Mouse (Mus musculus): ENCODE measurements around the gene Rpgrip1.

Gene Rpgrip1

DNA sequence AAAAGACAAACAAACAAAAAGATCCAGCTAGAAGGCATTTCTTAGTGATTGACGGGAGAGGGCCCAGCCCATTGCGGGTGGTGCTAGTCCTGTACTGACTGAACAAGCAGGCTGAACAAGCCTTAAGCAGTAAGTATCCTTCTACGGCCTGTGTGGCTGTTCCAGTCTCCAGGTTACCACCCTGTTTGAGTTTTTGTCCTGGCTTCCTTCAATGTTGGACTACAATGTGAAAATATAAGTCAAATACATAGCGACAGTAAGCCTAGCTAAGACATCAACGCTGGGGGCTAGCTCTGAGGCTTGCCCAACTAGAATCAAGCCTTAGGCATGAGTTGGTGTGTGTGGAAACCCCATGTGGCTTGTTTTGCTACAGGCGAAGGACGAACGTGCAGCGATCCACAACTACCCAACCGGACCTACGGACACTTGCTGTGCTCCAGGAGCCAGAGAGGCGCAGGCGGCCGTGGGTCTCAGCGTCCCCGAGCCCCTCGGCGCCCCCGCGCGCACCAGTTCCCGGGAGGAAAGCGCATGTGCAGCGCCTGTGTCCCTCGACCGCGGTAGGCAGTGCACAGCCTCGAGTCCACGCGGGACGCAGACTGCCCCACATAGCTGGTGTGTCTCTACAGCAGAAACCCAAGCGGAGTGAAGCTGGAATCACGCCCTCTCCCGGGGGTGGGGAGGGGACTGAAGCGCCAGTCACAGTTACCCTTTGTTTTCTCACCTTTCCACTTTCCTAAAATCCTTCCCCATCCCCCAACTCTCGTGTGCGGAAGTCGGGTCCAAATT, 8.5 kb downstream of the Rpgrip1 start:
- DNase-seq (ENCODE audit: low spot score in 2 of 2): peak; percentile 21 to 44

DNA sequence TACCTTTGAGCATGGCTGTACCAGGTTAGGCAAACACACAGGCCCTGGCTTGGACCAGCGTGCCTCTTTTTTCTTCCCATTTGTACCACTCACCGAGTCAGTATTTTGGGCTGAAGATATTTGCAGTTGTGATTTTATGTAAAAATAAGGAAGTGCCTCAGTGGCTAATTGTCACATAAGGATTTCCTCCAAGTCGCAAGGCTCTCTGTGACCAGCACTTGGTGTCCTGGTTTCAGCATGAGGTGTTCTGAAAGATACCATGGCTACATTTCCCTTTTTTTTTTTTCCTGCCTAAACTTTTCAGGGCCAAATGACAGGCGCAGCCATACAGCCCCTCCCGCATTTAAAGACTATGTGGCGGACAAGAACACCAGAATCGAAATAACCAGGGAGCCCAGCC, 9.7 kb downstream of the Rpgrip1 start:
- no peak for DNase-seq (ENCODE audit: low spot score in 2 of 2)

DNA sequence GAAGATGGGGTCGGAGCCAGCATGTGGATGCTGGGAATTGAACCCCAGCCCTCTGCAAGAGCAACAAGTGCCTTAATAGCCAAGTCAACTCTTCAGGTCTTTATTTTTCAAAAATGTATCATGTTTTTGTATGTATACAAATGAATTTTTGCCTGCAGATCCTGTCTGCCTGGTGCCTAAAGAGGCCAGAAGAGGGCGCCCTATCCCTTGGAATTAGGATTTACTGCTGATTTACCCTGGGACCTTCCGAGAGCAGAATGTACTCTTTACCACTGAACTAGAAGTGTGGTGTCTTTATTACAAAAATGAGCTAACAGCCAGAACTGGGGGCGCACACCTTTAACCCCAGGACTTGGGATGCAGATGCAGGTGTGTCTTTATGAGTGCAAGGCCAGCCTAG, 13.4 kb downstream of the Rpgrip1 start:
- DNase-seq (ENCODE audit: low spot score in 2 of 2): peak; percentile 42 to 77

DNA sequence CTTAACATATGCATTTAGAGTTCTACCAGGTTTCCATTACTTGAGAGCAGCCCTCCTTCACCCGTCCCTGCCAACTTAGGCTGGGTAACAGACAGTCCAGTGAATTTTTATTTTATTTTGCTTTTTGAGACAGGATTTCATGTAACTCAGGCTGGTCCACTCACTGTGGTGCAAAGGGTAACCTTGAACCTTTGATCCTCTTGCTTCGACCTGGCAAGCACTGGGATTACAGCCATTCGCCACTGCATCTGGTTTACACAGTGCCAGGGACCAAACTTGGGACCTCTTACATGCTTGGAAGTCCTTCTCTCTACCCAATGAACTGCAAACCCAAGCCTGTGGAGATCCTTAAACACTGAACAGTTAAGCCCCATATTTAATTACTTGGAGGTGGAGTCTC, 14.1 kb downstream of the Rpgrip1 start:
- no peak for DNase-seq (ENCODE audit: low spot score in 2 of 2)

DNA sequence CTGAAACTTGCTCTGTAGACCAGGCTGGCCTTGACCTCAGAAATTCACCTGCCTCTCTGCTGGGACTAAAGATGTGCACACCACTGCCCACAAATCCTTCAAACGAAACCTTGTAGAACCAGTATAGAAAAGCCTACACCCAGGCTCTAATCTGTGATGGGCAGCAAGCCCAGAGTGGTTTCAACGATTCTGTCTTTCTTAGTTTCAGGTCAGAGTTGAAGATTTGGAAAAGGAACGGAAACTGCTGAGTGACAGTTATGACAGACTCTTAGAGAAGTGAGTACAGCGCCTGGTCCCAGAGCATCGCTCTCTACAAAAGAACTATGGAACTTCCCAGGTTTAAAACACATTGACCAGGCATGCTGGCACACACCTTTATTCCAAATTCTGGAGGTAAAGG, 23.1 kb downstream of the Rpgrip1 start:
- DNase-seq (ENCODE audit: low spot score in 2 of 2): no peak

DNA sequence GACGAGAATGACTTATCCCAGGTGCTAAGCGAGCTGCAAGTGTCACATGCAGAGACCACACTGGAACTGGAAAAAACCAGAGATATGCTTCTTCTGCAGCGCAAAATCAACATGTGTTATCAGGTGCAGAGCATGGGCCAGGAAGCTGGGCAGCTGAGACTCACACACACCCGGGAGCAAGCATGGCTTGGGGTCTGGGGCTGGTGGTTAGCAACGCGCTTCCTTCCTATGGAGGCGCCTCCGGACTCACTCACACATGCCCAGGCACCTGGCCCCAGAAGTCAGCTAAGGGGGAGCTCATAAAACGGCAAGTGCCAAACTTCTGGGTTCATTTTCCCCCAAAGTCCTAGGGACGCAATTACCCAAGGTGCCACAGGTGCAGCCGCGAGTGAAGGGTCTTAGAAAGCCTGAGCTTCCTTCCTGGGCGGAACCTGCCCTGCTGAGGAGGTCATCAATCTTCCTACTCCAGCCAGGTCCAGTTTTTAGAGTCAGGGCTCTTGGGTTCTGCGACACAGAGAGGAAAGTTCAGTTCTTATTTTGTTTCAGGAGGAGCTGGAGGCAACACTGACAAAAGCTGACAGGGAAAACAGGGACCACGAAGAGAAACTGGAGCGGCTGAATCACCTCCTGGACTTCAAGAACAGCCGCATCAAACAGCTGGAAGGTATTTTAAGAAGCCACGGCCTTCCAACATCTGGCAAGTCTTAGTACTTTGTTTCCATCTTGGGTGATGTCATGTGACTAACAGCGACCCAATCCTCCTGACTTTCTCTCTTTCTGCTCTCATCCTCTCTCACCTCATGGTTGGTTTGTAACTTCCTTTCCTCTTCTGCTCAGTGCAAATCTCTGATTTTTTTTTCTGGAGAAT, 30.3 kb downstream of the Rpgrip1 start:
- peak in 1 of 2 experiments; percentile 22 for DNase-seq (ENCODE audit: low spot score in 2 of 2)

DNA sequence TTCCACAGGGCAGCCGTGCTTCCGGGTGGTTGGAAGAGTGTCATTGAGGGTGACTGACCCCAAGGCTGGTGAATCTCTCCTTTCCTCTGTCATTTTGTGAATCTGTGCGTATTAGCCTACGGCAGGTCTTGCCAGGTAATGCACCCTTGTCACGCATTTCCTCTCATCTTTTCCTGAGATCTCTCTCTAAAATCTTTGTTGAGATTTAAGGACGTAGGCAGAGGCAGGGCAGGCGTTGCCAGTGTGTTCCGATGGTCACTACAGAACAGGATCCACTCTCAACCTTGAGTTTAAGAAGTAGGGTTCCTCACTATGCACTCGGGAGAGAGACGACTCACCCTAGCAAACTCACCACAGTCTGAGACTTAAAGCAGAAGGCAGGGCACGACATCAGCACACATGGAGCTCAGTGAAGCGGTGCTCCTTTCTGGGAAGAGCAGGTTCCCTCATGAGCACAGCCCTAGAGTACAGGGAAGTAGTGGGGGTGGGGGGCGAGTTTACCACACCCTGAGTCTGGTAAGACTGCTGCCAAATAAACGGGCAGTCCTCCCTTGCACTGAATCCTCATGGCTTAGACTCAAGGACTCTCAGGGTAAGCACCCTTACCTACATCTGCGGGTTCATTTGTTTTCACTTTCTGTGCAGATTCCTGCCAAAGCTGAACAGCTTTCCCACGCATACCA, 31.1 kb downstream of the Rpgrip1 start:
- DNase-seq (ENCODE audit: low spot score in 2 of 2): no peak

DNA sequence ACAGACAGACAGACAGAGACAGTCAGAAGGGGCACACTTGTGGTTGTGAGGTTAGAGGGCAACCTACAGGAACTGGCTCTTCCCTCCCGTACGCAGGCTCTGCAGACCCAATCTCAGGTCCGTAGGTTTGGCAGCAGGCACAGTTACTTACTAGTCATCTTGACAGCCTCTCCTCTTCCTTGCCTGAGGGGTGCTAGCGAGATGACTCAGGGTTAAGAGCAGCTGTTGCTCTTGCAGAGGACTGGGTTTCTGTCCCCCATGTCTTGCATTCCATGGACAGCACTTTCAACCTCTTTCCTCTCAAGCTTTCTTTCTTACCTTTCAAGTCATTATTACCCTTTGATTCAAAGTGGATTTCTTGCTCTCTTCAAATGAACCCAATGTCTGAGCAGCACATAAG, 33.7 kb downstream of the Rpgrip1 start:
- DNase-seq (ENCODE audit: low spot score in 2 of 2): no peak

DNA sequence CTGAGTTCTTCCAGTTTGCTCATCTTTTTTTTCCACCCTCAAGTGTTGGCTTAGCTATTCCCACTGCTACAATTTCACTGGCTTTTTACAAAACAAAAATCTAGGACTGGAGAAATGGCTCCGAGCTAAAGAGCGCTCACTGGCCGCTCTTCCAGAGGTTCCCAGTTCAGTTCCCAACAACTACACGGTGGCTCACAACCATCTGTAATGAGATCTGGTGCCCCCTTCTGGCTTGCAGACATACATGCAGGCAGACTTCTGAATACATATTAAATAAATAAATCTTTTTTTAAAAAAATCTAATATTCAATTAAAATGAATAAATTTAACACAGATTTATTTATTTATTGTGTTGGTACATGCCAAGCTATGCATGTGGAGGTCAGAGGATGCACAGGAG, 36.0 kb downstream of the Rpgrip1 start:
- peak in 1 of 2 experiments; percentile 51 for DNase-seq (ENCODE audit: low spot score in 2 of 2)

DNA sequence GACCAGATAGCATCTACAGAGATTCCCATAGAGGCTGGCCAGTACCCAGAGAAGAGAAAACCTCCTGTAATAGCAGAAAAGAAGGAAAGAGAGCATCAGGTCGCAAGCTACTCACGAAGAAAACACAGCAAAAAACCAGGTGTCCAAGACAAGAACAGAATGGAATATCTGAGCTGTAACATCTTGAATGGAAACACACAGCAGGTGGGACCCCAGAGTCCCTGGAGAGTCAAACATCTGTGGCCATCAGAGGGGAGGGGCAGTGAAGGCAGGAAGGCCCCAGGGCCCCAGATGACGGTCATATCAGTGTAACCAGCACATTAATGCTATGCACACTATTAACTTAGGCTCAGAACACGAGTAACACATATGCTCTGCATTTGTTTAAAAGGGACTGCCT, 39.4 kb downstream of the Rpgrip1 start:
- DNase-seq (ENCODE audit: low spot score in 2 of 2): no peak

DNA sequence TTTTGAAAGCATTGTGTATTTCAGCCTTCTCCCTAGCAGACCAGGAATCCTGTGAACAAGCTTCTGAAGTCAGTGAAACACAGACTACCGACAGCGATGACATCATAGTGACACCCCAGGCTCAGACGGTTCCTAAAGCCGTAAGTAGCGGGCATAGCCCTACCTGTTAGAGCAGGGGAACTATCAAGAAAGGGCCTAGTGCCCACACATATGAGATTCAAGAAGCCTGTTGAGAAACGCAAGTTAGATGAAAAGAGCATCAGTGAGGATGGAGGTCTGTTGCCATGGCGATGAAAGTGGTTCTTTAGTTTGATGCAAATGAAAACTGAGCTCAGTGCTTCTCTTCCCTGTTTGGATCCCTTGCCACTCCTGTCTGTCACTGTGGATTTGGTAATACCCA, 41.7 kb downstream of the Rpgrip1 start:
- no peak for DNase-seq (ENCODE audit: low spot score in 2 of 2)

DNA sequence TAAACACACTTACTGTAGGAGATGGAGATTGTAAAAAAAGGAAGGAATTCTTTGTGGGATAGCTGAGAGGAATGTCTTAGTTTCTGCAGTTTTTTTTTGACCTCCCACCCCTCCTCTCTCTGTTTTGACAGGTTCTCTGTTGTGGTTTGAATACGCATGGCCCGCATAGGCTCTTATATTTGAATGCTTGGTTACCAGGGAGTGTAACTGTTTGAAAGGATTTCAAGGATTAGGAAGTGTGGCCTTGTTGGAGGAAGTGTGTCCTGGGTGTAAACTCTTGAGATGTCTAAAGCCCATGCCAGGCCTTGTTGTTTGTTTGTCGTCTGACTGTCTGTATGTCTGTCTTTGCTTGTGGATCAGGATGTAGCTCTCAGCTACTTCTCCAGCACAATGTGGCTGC, 42.1 kb downstream of the Rpgrip1 start:
- DNase-seq (ENCODE audit: low spot score in 2 of 2): no peak

DNA sequence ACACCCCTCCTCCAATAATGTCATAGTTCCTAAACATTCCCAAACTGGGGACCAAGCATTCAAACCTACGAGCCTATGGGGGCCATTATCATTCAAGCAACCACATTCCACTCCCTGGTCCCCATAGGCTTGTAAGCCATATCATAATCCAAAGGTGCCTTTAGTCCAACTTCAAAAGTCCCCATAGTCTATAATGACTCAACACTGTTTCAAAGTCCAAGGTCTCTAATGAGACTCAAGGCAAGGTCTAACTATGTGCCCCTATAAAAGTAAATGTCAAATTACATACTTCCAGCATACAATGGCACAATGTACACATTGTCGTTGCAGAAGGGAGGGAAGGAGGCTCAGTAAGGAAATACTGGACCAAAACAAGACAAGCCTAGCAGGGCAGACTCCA, 44.5 kb downstream of the Rpgrip1 start:
- DNase-seq (ENCODE audit: low spot score in 2 of 2): no peak

DNA sequence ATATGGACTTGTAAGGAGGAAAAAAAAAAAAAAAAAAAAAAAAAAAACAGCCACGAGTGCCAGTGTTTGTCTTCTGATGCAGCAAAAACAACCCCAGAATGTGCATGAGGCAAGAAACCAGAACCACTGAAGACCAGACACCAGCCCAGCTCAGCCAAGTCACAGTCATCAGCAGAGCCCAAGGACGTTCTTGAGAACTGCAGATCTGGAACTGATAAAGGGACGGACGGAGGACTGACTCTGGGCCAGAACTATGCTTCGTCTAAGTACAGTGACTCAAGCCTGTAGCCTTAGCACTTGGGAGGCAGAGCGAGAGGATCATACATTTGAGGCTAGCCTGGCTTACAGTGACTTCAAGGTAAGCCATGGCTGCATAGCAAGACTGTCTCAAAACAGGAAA, 50.4 kb downstream of the Rpgrip1 start:
- DNase-seq (ENCODE audit: low spot score in 2 of 2): no peak

DNA sequence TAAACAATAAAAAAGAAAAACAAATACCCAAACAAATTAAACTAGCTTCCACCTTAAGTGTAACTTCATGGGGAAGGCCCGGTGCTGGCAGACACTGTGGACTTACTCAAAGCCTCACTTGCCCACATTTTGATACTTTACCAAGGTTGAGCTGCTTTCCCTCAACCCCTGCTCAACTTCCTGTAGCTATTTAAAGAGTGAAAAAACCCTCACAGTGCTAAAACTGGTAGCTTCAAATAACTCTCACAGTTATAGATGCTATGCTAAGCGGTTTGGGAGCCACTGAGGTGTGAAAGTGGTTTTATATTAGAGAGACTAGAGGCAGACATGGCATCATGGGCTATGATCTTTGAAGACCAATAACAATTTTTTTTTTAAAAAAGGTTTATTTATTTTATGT, 56.1 kb downstream of the Rpgrip1 start:
- DNase-seq (ENCODE audit: low spot score in 2 of 2): no peak

DNA sequence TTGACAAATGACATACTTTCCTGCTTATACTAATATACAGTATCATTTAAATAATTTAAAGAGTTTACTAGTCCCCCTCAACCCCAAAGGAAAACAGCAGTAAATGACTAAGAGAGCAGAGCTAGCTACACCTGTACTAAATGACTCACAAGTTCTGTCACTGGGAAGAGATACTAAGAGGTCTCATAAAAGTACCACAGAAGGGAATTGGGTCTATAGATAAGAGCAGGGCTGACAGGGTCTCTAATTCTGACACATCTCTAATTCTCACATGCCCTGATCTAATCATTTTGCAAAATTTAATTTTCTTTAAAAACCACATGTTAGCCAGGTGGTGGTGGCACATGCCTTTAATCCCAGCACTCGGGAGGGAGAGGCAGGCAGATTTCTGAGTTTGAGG, 78.3 kb downstream of the Rpgrip1 start:
- DNase-seq (ENCODE audit: low spot score in 2 of 2): no peak

DNA sequence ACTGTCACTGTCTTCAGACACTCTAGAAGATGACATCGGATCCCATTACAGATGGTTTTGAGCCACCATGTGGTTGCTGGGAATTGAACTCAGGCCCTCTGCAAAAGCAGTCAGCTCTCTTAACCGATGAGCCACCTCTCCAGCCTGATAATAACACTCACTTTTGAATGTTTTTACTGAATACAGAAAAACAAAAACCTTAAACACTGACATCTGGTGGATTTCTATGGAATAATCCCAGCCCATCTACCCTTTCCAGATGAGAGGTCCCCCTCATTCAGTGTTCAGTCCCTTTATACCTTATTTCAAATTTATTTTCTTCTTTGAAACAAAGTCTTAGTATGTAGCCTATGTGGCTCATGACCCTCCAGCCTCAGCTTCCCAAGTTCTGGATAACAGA, 79.0 kb downstream of the Rpgrip1 start:
- no peak for DNase-seq (ENCODE audit: low spot score in 2 of 2)

DNA sequence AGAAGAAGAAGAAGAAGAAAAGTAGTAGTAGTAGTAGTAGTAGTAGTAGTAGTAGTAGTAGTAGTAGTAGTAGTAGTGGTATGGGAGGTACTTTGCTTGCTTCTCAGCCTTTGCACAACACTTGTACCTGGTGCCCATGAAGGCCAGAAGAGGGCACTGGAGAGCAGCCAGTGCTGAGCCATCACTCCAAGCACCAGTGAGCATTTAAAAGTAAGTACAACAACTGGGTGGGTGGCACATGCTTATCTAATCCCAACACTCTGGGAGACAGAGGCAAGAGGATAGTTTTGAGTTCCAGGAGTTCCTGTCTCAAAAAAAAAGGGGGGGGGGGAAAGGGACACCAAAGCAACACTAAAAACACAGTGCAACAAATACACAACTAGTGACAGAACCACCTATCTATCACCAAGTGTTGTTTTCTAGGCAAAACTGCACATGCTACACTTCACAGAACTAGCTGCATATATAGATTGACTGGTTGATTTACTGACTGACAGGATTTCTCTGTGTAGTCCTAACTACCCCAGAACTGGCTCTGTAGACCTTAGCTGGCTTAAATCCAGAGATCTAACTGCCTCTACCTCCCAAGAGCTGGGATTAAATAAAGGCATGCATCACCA, 80.3 kb downstream of the Rpgrip1 start:
- DNase-seq (ENCODE audit: low spot score in 2 of 2): peak in 1 of 2 experiments; percentile 58

DNA sequence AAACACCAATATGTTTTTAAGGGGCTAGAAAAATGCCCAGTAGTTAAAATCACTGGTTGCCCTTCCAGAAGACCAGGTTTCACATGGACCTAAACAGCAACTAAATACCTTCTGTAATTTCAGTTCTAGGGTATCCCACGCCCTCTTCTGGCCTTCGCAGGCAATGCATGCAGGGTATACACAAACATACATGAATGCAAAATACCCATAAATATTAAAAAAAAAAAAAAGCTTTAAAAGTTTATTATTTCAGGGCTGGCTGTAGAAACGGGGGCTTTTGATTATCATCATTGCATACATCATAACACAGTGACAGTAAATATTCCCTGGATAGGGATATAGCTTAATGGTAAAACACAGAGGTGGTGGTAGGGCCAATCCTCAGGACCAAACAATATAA, 85.2 kb downstream of the Rpgrip1 start:
- peak; percentile 24 to 59 for DNase-seq (ENCODE audit: low spot score in 2 of 2)

DNA sequence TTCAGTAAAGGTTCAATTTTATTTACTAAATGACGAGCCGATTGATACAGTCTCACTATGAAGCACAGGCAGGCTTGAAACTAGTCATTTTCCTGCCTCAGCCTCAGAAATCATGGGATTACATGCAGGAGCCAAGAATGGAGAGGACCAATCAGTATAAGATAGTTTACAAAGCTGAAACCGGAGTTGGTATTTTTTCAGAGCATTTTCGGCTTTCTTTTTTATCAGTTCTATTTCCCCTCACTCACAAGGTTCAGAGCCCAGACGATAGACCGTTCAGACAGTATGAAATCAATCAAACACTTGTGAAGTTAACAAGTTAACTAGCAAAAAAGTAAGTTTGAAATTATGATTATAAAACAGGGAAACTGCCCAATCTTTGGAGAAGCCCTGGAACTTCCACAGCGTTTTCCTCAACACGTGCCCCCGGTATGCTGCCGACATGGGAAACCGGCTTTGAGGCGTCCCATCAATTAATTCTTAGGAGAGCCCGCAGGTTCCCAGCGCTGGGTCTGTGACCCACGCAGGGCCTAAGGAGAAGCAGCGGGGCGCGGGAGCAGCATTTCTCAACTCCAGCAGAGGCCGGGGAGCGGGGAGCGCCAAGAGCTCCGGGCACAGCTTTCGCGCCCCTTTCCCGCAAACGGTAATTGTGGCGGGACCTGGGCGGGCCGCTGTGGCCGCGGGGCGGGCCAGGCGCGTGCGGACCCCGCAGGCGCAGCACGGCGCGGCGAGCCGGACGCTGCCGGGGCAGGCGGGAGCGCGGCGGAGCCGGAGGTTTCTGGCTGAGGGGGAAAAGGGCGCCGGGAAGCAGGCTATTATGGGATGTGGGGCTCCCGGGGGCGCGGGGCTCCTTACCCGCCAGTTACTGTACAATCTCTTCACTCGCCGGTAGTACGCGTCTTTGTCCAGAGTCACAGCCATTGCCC, 86.0 kb downstream of the Rpgrip1 start:
- DNase-seq (ENCODE audit: low spot score in 2 of 2): peak; percentile 12 to 16

Data from thymus, postnatal 10 days (tissue).